Mouse (Mus musculus): Measurements from ENCODE around the gene Olfr447.
A peak's percentile ranks its signal among the peaks of the same experiment; 100 is the strongest.

The Olfr447 gene

DNA sequence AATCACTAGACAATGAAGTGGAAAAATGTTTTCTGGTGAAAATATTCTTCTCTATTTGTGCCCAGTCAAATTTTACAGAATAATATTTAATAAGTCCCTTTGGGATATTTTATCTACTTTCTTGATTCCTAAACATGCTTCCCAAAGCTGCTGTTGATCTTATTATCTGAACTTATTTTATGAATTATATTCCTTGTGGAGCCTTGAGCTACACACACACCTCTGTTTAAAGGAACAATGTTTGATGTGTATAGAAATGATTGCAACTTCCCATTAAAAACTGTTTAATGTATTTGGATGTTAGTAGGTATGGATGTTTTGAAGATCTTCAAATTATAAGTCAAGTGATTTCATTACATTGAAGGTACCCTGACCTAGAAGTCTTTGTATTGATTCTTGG, at the start of gene Olfr447:
Olfr447 (plus strand) TSS at position 301 of the 400 bp plus-strand sequence.
- DNase-seq: no peak

DNA sequence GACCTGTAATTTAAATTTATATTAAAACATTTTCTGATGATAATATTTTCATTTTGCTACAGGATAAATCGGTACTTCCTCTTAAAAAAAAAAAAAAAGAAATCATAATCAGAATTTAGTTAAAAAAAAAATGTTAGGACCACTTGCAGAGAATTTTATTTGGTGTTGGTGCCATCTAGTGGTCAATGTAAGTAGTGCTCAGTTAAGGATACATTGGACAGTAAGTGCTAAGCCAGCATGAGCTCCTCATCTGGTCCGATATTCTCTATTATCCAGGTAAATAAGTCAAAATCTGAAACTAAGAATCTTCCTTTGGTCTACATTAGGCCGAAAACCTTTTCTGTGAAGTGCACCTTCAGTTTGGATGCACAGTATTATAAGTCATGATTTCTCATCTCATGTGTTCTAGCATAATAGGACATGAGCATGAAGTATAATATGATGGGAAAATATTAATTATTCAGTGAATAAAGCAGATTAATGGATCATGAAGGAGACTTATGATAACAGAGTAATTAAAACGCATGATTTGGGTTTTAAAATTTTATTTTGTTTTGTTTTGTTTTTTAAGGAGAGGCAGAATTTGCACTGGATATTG, 48.4 kb upstream of the Olfr447 start:
- DNase-seq: peak; percentile 3

DNA sequence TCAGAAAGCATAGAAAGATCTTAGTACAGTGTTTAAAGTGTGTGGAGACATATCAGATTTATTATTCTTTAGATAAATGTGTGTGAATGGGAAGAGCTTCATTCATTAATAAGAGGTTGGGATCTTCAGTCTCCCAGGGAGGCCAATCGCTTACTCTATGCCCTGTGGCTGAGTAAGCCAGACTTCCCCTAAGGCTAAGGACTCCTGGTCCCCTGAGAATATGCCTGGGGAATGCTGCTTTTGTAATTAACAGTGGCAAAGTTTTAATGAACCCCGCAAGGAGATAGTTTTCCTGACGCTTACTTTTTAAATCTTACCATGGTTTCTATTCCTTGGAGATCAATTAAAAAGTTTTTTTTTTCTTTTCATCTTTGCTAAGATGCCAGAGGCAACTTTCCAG, 39.0 kb upstream of the Olfr447 start:
- DNase-seq: no peak

DNA sequence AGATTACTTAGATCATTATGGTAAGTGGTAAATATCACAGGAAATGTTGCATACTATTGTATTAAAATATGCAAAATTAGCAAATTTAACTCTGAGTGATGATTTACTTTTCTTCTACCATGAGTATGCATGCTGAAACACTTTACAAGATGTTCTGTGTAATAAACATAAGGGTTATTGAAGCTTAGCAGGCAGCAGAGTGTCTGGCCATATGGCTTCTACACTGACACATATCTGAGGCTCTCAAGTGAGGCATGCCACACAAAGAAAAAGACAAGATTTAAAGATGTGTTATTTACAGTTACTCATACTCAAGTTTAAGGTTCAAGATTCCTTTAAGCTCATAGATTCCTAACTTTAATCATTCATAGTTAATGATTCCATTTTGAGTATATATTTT, 32.4 kb upstream of the Olfr447 start:
- no peak for DNase-seq

DNA sequence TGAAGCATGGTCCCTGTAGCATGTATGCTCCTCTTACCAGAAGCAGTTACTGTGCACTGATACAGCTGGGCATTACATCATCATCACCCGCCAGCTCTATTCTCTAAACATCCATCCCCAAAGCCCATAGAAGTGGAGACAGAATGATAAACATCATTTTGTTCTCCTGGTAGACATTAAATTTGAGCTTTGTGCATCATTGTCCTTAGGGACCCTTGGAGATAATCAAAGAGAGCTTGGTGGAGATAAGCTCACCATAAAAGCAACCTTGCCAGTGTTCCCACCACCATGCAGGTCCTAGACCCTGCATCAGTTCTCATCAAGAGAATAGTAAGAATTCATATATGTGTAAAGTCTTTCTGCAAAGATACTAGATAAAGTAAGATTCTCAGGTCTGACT, 18.5 kb upstream of the Olfr447 start, which contains the start of gene Olfr448:
Olfr448 (plus strand) TSS at position 301 of the 400 bp plus-strand sequence.
- no peak for DNase-seq

DNA sequence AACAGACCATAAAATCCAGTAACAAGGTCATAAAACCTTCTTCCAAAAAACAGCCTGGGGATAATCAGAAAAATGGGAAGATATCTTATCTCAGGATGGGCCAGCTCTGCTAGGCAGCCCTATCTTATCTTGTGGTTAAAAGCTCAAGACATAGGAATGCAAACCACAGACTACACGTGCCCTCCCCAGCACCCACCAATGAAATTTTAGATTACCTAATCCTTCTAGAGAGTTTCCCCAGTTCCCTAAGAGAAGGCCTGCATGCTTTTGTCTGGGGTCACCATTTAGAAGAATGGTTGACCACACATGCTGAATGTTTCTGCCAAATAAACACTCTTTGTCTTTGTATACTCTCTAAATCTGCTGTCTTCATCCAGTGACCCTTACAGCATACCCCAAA, 8.3 kb upstream of the Olfr447 start:
- no peak for DNase-seq

DNA sequence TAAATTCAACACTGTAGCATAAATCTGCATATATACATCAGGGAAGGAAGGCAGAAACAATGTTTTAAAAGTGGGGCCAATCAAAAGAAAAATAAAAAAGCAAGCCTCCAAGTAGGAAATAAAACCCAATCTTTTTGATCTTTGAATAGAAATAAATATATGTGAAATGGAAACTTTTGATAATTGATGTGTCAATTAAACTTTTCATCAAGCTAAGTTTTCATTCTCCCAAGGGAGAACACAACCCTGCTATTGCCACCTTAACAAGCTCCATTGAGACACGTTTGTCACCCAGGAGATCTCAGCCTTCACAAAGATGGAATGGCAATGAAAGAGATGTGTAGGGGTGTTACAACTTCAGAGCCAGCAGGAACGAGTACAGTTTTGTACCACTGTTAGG, 12.4 kb downstream of the Olfr447 start, which contains the start of gene Olfr446:
Olfr446 (plus strand) TSS at position 301 of the 400 bp plus-strand sequence.
- DNase-seq: no peak

DNA sequence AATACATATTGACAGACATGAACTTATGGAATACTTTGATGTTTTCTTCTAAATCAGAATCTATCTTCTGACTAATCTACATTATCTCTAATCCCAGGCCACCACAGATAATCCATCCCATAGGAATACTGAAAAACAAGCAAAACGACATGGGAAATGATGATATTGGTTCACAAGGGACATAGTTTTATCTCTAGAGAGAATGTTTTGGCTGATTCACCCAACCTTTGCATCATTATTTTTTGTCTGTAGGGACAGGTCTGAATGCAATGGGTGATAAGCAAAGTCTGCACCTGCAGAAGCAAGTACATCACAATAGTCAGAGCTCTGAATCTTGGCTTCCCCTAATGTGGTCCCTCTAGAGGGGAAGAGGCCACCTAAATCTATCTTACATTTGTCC, 40.1 kb downstream of the Olfr447 start, which contains the start of gene Olfr444:
Olfr444 (plus strand) TSS at position 301 of the 400 bp plus-strand sequence.
- DNase-seq: no peak
